Mouse (Mus musculus) lung, embryonic 15.5 days (tissue): Measurements from ENCODE around the gene Ptges3. TPM values are rescaled to one million over a fixed set of nuclear protein-coding genes. Genes with fewer than 3 reads are reported as not detected.
A peak's percentile ranks its signal among the peaks of the same experiment; 100 is the strongest.

Source experiments
- ATAC-seq: fragments of 200-750 bp; cut with Nextera tagmentation; 2 replicates; pipeline ENCODE4 v1.8.0; 2017; ENCODE audit warnings: moderate number of reproducible peaks, borderline replicate concordance; ENCODE audit not compliant: low FRiP score, low TSS enrichment; ENCODE audit errors: extremely low read depth
- H3K27ac ChIP-seq: fragments of 300-500 bp; sonication (generic); 2 replicates; pipeline ENCODE4 v1.5.1; 2015; ENCODE audit warnings: moderate library complexity, mild to moderate bottlenecking, inconsistent platforms
- H3K27me3 ChIP-seq: fragments of 300-500 bp; sonication (generic); 2 replicates; pipeline ENCODE4 v1.6.1; 2015; ENCODE audit warnings: inconsistent platforms
- H3K36me3 ChIP-seq: fragments of 300-500 bp; sonication (generic); 2 replicates; pipeline ENCODE4 v1.6.1; 2015; ENCODE audit warnings: inconsistent platforms
- H3K4me1 ChIP-seq: fragments of 300-500 bp; sonication (generic); 2 replicates; pipeline ENCODE4 v1.6.1; 2015; ENCODE audit warnings: inconsistent platforms
- H3K4me2 ChIP-seq: fragments of 300-500 bp; sonication (generic); 2 replicates; pipeline ENCODE4 v1.6.1; 2015; ENCODE audit warnings: inconsistent platforms, mild to moderate bottlenecking, moderate library complexity
- H3K4me3 ChIP-seq: fragments of 300-500 bp; sonication (generic); 2 replicates; pipeline ENCODE4 v1.5.1; 2015; ENCODE audit warnings: mild to moderate bottlenecking, inconsistent platforms
- H3K9ac ChIP-seq: fragments of 300-500 bp; sonication (generic); 2 replicates; pipeline ENCODE4 v1.6.1; 2015; ENCODE audit warnings: inconsistent platforms
- H3K9me3 ChIP-seq: fragments of 300-500 bp; sonication (generic); 2 replicates; pipeline ENCODE4 v1.6.1; 2016; ENCODE audit warnings: inconsistent platforms
- WGBS: fragments of 180-500 bp; shearing (Covaris S2); methylation state at CpG from one replicate; pipeline ENCODE4 v1.1.7; 2015; 5-methylcytosine and 5-hydroxymethylcytosine counted together
- polyA plus RNA-seq: library from polyadenylated mRNA; unstranded; fragments of >200 nt; fragmentation: Nextera tagmentation; extraction: Ambion mirVana; gene quantifications from 2 replicates; pipeline ENCODE4 v1.2.1, GENCODE M21; 2015

Gene Ptges3
- 550 and 564 TPM in 2 replicates for polyA plus RNA-seq

DNA sequence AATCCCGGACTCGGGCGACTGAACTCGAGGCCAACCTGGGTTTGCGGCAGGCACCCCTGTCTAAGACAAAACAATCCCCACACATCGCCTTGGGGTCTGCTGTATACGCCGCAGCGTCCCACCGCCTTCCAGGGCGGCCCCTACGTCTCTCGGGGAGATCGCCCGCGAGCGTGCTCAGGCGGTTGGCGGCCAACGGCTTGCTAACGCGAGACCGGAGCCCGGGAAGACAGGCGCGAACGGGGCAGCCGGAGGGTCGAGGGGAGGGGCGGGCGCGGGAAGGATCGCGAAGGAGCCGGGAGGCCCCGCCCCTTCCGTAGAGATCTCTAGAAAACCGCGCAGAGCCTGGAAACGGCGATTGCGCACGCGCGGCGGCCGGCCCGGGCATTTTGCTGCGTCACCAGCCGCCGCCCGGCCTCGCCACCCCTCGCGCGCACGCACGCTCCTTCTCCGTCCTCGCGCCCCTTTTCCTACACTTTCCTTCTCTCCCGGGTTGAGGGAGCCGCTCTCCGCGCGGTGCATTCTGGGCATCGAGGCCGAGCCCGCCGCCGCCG, at the start of gene Ptges3:
Gene Ptges3 (plus strand): TSS at position 354 of the 551 bp plus-strand sequence.
- Histone ChIP-seq H3K27ac (peak within 1 kb of the TSS; percentile 99), H3K9me3 (no peaks in the 10 kb centered on the region), H3K4me3 (peak within 1 kb of the TSS; percentile 94), H3K36me3 (peaks cover 8% of the 10 kb centered on the region), H3K27me3 (no peaks in the 10 kb centered on the region), H3K4me2 (peak within 1 kb of the TSS; percentile 67), H3K9ac (peak within 1 kb of the TSS; percentile 86), H3K4me1 (peaks cover 25% of the 10 kb centered on the region)
- ATAC-seq, result peak; percentile 94
- under 1% methylated on average over 72 of the region's 72 CpGs for WGBS

DNA sequence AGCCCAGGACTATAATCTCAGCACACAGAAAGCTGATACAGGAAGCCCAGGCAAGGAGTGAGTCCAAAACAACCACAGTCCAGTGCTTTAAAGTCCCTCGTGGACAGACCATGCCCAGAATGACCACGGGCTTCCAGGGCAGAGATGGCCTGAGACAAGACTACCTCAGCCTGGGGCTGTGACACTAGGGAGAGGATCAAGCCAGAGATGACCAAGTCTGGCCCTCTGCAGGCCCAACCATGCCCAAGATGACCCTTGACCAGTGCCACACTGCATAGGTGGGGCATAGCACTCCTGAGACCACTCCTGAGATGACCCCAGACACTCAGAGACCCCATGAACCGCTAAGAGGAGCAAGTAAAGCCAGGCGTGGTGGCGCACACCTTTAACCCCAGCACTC, 49.0 kb upstream of the Ptges3 start:
- WGBS, result 73% methylated on average over 5 of the region's 5 CpGs
- no peak overlapping the region for H3K4me2 ChIP-seq
- H3K27ac ChIP-seq, result no peak overlapping the region
- H3K4me1 ChIP-seq, result no peaks in the 10 kb centered on the region
- H3K9me3 ChIP-seq, result no peaks in the 10 kb centered on the region
- no peak for ATAC-seq
- H3K9ac ChIP-seq, result no peak overlapping the region
- no peaks in the 10 kb centered on the region for H3K27me3 ChIP-seq
- no peak overlapping the region for H3K4me3 ChIP-seq
- H3K36me3 ChIP-seq, result no peaks in the 10 kb centered on the region

GRCm38 (mm10) chr10:128015068-128015934, 43.5 kb upstream of the Ptges3 start, which contains the start of gene Prim1:
Gene Prim1, plus strand, starts transcription at chr10:128015168.
- Histone ChIP-seq H3K36me3 (peaks cover 23% of the 10 kb centered on the region), H3K4me3 (peak within 1 kb of the TSS; percentile 80), H3K9ac (peak within 1 kb of the TSS; percentile 68), H3K27me3 (no peaks in the 10 kb centered on the region), H3K4me2 (peak within 1 kb of the TSS; percentile 67), H3K27ac (peak within 1 kb of the TSS; percentile 77), H3K4me1 (no peaks in the 10 kb centered on the region), H3K9me3 (no peaks in the 10 kb centered on the region)
- WGBS, result 5% methylated on average over 31 of the region's 31 CpGs
- ATAC-seq, result peak; percentile 92; the same call in 1 of the 2 replicates

- no peak overlapping the region for H3K27ac ChIP-seq
- ATAC-seq, result no peak
- no peaks in the 10 kb centered on the region for H3K4me1 ChIP-seq
- no peak overlapping the region for H3K4me2 ChIP-seq
- H3K27me3 ChIP-seq, result no peaks in the 10 kb centered on the region
- H3K36me3 ChIP-seq, result peaks cover 70% of the 10 kb centered on the region
- H3K4me3 ChIP-seq, result no peak overlapping the region
- H3K9me3 ChIP-seq, result no peaks in the 10 kb centered on the region
- WGBS, result 96% methylated on average over 5 of the region's 5 CpGs
- H3K9ac ChIP-seq, result no peak overlapping the region
Measured at GRCm38 (mm10) chr10:128022196-128022595, 36.6 kb upstream of the Ptges3 start.

GRCm38 (mm10) chr10:128023496-128023895, 35.3 kb upstream of the Ptges3 start:
- Histone ChIP-seq H3K27ac (no peak overlapping the region), H3K36me3 (peaks cover 69% of the 10 kb centered on the region), H3K9ac (no peak overlapping the region), H3K4me3 (no peak overlapping the region), H3K4me2 (no peak overlapping the region), H3K4me1 (no peaks in the 10 kb centered on the region), H3K9me3 (no peaks in the 10 kb centered on the region), H3K27me3 (no peaks in the 10 kb centered on the region)
- no peak for ATAC-seq
- 92% methylated on average over 10 of the region's 10 CpGs for WGBS

- 88% methylated on average over 7 of the region's 7 CpGs for WGBS
- H3K27ac ChIP-seq, result no peak overlapping the region
- no peak overlapping the region for H3K4me2 ChIP-seq
- no peak overlapping the region for H3K4me3 ChIP-seq
- no peaks in the 10 kb centered on the region for H3K9me3 ChIP-seq
- no peak for ATAC-seq
- no peak overlapping the region for H3K9ac ChIP-seq
- H3K27me3 ChIP-seq, result no peaks in the 10 kb centered on the region
- H3K4me1 ChIP-seq, result peaks cover 4% of the 10 kb centered on the region
- peaks cover 46% of the 10 kb centered on the region for H3K36me3 ChIP-seq
Measured at GRCm38 (mm10) chr10:128029931-128030330, 28.8 kb upstream of the Ptges3 start.

DNA sequence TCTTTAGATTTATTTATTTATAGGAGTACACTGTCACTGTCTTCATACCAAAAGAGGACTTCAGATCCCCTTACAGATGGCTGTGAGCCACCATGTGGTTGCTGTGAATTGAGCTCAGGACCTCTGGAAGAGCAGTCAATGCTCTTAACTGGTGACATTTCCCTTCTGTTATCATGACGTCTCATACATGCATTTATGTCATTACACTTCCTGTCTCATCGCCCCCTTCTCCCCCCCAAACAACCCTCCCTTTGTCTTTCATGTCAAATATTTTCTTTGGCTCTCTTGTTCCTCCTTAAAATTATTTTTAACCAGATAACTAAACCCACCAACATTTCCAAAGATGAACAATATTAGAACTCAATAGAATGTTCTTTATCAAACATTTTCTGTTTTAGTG, 27.9 kb upstream of the Ptges3 start:
- H3K9me3 ChIP-seq, result no peaks in the 10 kb centered on the region
- H3K9ac ChIP-seq, result no peak overlapping the region
- WGBS, result 53% methylated on average over 2 of the region's 2 CpGs
- H3K27ac ChIP-seq, result no peak overlapping the region
- peaks cover 43% of the 10 kb centered on the region for H3K36me3 ChIP-seq
- no peak overlapping the region for H3K4me3 ChIP-seq
- no peak overlapping the region for H3K4me2 ChIP-seq
- no peak for ATAC-seq
- peaks cover 4% of the 10 kb centered on the region for H3K4me1 ChIP-seq
- no peaks in the 10 kb centered on the region for H3K27me3 ChIP-seq

GRCm38 (mm10) chr10:128036746-128037425, 21.9 kb upstream of the Ptges3 start:
- Histone ChIP-seq H3K27me3 (no peaks in the 10 kb centered on the region), H3K9ac (peak overlapping the region; percentile 99), H3K27ac (peak overlapping the region; percentile 96; the same call in 1 of the 2 replicates), H3K4me3 (peak overlapping the region; percentile 95), H3K36me3 (peaks cover 29% of the 10 kb centered on the region), H3K4me1 (peaks cover 32% of the 10 kb centered on the region), H3K4me2 (peak overlapping the region; percentile 63), H3K9me3 (no peaks in the 10 kb centered on the region)
- 2% methylated on average over 10 of the region's 10 CpGs for WGBS
- ATAC-seq, result no peak

DNA sequence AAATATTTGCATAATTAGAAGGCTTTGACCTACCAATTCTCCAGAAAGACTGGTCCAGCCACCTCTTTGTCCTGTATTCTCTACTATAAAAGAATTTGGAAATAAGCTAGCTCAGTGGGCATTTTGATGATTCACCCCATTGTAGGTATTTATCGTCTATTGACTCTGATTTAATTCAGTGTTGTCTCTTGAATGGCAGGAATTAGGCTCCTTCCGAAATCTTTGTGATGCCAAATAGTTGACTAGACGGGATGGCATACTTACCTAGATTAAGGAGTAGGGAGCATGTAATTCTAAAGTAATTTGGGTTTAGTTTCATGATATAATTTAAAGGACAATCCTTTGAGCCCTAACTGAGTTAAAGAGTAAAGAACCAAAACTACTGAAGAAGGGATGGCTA, 20.8 kb upstream of the Ptges3 start:
- H3K4me2 ChIP-seq, result peak overlapping the region; percentile 33; the same call in 1 of the 2 replicates
- H3K9ac ChIP-seq, result peak overlapping the region; percentile 4; the same call in 1 of the 2 replicates
- H3K9me3 ChIP-seq, result no peaks in the 10 kb centered on the region
- H3K36me3 ChIP-seq, result peaks cover 29% of the 10 kb centered on the region
- no peak overlapping the region for H3K4me3 ChIP-seq
- ATAC-seq, result no peak
- peaks cover 32% of the 10 kb centered on the region for H3K4me1 ChIP-seq
- H3K27ac ChIP-seq, result no peak overlapping the region
- 65% methylated on average over 3 of the region's 3 CpGs for WGBS
- no peaks in the 10 kb centered on the region for H3K27me3 ChIP-seq

- no peaks in the 10 kb centered on the region for H3K9me3 ChIP-seq
- H3K9ac ChIP-seq, result 0 out of 2 replicates have a peak overlapping the region, but pooled peaks have one; percentile 4
- ATAC-seq, result no peak
- H3K27me3 ChIP-seq, result no peaks in the 10 kb centered on the region
- peaks cover 39% of the 10 kb centered on the region for H3K36me3 ChIP-seq
- no peak overlapping the region for H3K27ac ChIP-seq
- WGBS, result 38% methylated on average over 5 of the region's 5 CpGs
- H3K4me1 ChIP-seq, result peaks cover 32% of the 10 kb centered on the region
- H3K4me2 ChIP-seq, result no peak overlapping the region; the same call in 1 of the 2 replicates
- H3K4me3 ChIP-seq, result no peak overlapping the region
Measured at GRCm38 (mm10) chr10:128039167-128039566, 19.6 kb upstream of the Ptges3 start.

GRCm38 (mm10) chr10:128039858-128040257, 18.9 kb upstream of the Ptges3 start:
- WGBS, result 65% methylated on average over 3 of the region's 3 CpGs
- Histone ChIP-seq H3K36me3 (peaks cover 46% of the 10 kb centered on the region), H3K9me3 (no peaks in the 10 kb centered on the region), H3K27me3 (no peaks in the 10 kb centered on the region), H3K4me3 (no peak overlapping the region), H3K4me2 (no peak overlapping the region), H3K27ac (no peak overlapping the region), H3K9ac (no peak overlapping the region), H3K4me1 (peaks cover 31% of the 10 kb centered on the region)
- ATAC-seq, result no peak
